Comparison of ENCODE assay signal across 8 mouse cellular contexts in the genomic region with DNA sequence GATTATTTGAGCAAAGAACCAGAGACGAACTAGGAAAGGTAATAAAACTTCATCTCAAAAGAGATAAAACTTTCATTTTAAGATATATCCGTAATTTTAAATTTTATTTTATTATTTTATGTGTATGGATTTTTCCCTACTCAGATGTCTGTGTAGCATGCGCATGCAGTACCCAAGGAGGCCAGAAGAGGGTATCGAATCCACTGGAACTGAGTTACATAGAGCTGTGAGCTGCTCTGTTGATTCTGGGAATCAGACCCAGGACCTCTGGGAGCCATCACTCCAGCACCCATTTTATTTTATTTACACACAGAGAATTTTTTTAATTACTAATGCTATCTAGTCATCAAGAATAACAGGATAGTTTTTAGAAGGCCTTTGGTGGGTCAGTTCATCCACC. TPM values are rescaled to one million over a fixed set of nuclear protein-coding genes. Genes with fewer than 3 reads are reported as not detected.
A peak's percentile ranks its signal among the peaks of the same experiment; 100 is the strongest.
DNase-seq lines count a peak whose midpoint lies in the region; ATAC-seq lines count a peak whose summit lies in the region.

No protein-coding gene starts in this region.

- ATAC-seq in megakaryocyte progenitor cell, adult 5-6 weeks (replicated peaks; ENCODE audit: poor library complexity): peak; percentile 70

- intact Hi-C loops in heart, postnatal 14 days (cut with DNase I): loop anchor here (5.0 kb wide), 2 partner anchors 45 to 105 kb away; partner anchors contain the start of genes Drc3 and Tom1l2

- DNase-seq in heart, postnatal 14 days: peak; percentile 34 to 64
- no peak for DNase-seq in heart, adult 11 months
- DNase-seq in B cell, adult 2 months: peak; percentile 53 to 63
- peak; percentile 28 for DNase-seq in T-cell, adult 2 months (ENCODE audit: low spot score)
- peak; percentile 77 for DNase-seq in induced T-regulatory cell, adult 2 months (ENCODE audit: low read depth)
- DNase-seq in thymus, postnatal 36 days: peak; percentile 68 to 75
- no peak for DNase-seq in urinary bladder, adult 18-20 months (ENCODE audit: low spot score in 2 of 2)

RNA-seq across cellular contexts. Expression of gene Tom1l2, which starts 45.9 kb away (rescaled TPM):
- total RNA-seq in heart, postnatal 14 days (2021): 10 to 100 TPM; 93.3 to 93.7 TPM
- total RNA-seq in megakaryocyte progenitor cell, adult 5-6 weeks (2015): 6.8 and 9.0 TPM in 2 replicates
- 4.5 and 4.8 TPM in 2 replicates for total RNA-seq in megakaryocyte progenitor cell, adult 5-6 weeks (2017)

RNA-seq across cellular contexts. Expression of gene Drc3, which starts 46.3 kb away (rescaled TPM):
- total RNA-seq in heart, postnatal 14 days (2021): 1 to 10 TPM; 2.0 to 3.2 TPM
- 0.37 TPM in 1 of 2 replicates, not detected in the other for total RNA-seq in megakaryocyte progenitor cell, adult 5-6 weeks (2015)
- 0.24 and 4.3 TPM in 2 replicates for total RNA-seq in megakaryocyte progenitor cell, adult 5-6 weeks (2017)

Comparison
In these comparisons a context has a peak if more than half of its experiments do, and no peak if none do; other contexts are left out.
1. DNase-seq: peak in heart, postnatal 14 days (2 of 2), B cell, adult 2 months (2 of 2), T-cell, adult 2 months (single experiment), induced T-regulatory cell, adult 2 months (single experiment) and thymus, postnatal 36 days (2 of 2); none in heart, adult 11 months (single experiment) and urinary bladder, adult 18-20 months (0 of 2).
2. RNA of gene Tom1l2, which starts 45.9 kb away (total RNA-seq): 93.3 to 93.7 TPM in heart, postnatal 14 days; 4.5 to 9.0 TPM in megakaryocyte progenitor cell, adult 5-6 weeks; every median in the first group is over 4 times any median in the second.